ENCODE assay signal across 22 mouse cellular contexts in the genomic region with DNA sequence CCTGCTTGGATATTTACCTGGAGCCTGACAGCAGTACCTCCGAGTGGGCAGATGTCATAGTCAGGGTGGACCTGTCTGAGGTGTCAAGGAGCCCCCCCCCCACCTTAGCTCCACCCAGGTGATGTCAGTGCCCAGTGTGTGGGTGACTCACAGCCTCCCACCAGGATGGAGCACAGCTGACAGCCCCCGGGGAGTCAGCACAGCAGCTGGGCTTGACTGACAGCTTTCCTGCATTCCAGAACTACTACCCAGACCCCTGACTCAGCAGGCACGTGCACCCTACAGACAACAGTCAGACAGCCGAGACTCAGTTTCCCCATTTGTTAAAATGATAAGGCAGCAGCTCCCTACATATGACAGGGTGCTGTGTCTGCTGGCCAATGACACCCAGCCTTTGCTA. TPM values are rescaled to one million over a fixed set of nuclear protein-coding genes. Genes with fewer than 3 reads are reported as not detected.
DNase-seq lines count a peak whose midpoint lies in the region; ATAC-seq and TF ChIP-seq lines count a peak whose summit lies in the region.
"Had no signal": no experiment of that assay in that cellular context is flagged by ENCODE, and none has a peak within 500 bp of the region (broad histone marks: within the 10 kb centered on the region; RNA-seq: fewer than 3 reads in every experiment).

No protein-coding gene starts in this region.

- no peak overlapping the region for H3K4me2 ChIP-seq in liver, embryonic 12.5 days
- no peak overlapping the region for H3K4me2 ChIP-seq in liver, embryonic 11.5 days
- no peak overlapping the region for H3K4me2 ChIP-seq in limb, embryonic 15.5 days
- H3K4me2 ChIP-seq: liver, embryonic 15.5 days had no signal

- TF ChIP-seq EP300 in MEL (IDR thresholded peaks at IDR 0.05; ENCODE audit: low read depth in 1 of 2, low read length in 2 of 2) = no peak

- no peaks in the 10 kb centered on the region for H3K36me3 ChIP-seq in liver, embryonic 12.5 days
- H3K36me3 ChIP-seq in liver, embryonic 11.5 days (ENCODE audit: control insufficient read depth, insufficient read depth, low read length) = no peaks in the 10 kb centered on the region
- H3K36me3 ChIP-seq in MEL (ENCODE audit: control insufficient read depth in 1 of 2, insufficient read depth in 2 of 2, low read length in 2 of 2) = peaks cover 0 to 29% of the 10 kb centered on the region in 2 experiments; a peak in 2 of 4 replicates
- H3K36me3 ChIP-seq in limb, embryonic 15.5 days = no peaks in the 10 kb centered on the region
- H3K36me3 ChIP-seq: liver, embryonic 15.5 days had no signal

- no peaks in the 10 kb centered on the region for H3K79me2 ChIP-seq in MEL (ENCODE audit: control insufficient read depth, insufficient read depth, low read length, poor library complexity)

- peaks cover 86% of the 10 kb centered on the region for H3K4me1 ChIP-seq in liver, embryonic 12.5 days
- H3K4me1 ChIP-seq in liver, embryonic 11.5 days (replicated peaks; ENCODE audit: control insufficient read depth, insufficient read depth, low read length) = peaks cover 42% of the 10 kb centered on the region
- H3K4me1 ChIP-seq in MEL (ENCODE audit: control insufficient read depth in 1 of 2, insufficient read depth in 2 of 2, low read length in 2 of 2) = peaks cover 16 to 48% of the 10 kb centered on the region in 2 experiments
- H3K4me1 ChIP-seq in limb, embryonic 15.5 days = peaks cover 33% of the 10 kb centered on the region

- no peaks in the 10 kb centered on the region for H3K27me3 ChIP-seq in liver, embryonic 12.5 days (replicated peaks)
- no peaks in the 10 kb centered on the region for H3K27me3 ChIP-seq in liver, embryonic 11.5 days (replicated peaks; ENCODE audit: control insufficient read depth, insufficient read depth, low read length)
- H3K27me3 ChIP-seq in MEL (ENCODE audit: control insufficient read depth in 1 of 2, insufficient read depth in 2 of 2, low read length in 2 of 2) = no peaks in the 10 kb centered on the region
- H3K27me3 ChIP-seq in limb, embryonic 15.5 days = no peaks in the 10 kb centered on the region
- H3K27me3 ChIP-seq: liver, embryonic 15.5 days; Patski had no signal

- DNase-seq in embryo, embryonic 10 days (ENCODE audit: low spot score) = peak; percentile 12
- no peak for DNase-seq in embryo, embryonic 11 days
- no peak for DNase-seq in liver, embryonic 11.5 days (ENCODE audit: low spot score)
- no peak for DNase-seq in MEL (ENCODE audit: low read depth, low spot score)
- no peak for DNase-seq in spleen, adult 12 weeks (ENCODE audit: low spot score)
- DNase-seq in layer of hippocampus, postnatal 14 days (ENCODE audit: low spot score in 2 of 2) = no peak
- DNase-seq: adrenal gland, postnatal 14 days; cerebellum, adult 11 months; cerebellum, postnatal 14 days; gastrocnemius, postnatal 10 days; heart, adult 2 months; kidney, adult 11 months; kidney, postnatal 25 days; thymus, postnatal 36 days had no signal

- WGBS in liver, embryonic 12.5 days (ENCODE audit: insufficient replicate concordance) = 44% methylated on average over 4 of the region's 4 CpGs
- 46% methylated on average over 4 of the region's 4 CpGs for WGBS in liver, embryonic 11.5 days
- WGBS in limb, embryonic 15.5 days = 53% methylated on average over 4 of the region's 4 CpGs

- TF ChIP-seq RAD21 in MEL (IDR thresholded peaks at IDR 0.05; ENCODE audit: low read depth, low read length) = no peak

- no peak for TF ChIP-seq POLR2A in MEL (IDR thresholded peaks at IDR 0.05; ENCODE audit: control insufficient read depth in 1 of 2, insufficient read depth in 1 of 2, low read depth in 1 of 2, low read length in 2 of 2, poor library complexity in 1 of 2)

- no peaks in the 10 kb centered on the region for H3K9me3 ChIP-seq in liver, embryonic 12.5 days (replicated peaks)
- H3K9me3 ChIP-seq in liver, embryonic 11.5 days (ENCODE audit: control insufficient read depth, low read length) = no peaks in the 10 kb centered on the region
- H3K9me3 ChIP-seq in MEL (replicated peaks; ENCODE audit: insufficient read depth, low read length) = no peaks in the 10 kb centered on the region
- no peaks in the 10 kb centered on the region for H3K9me3 ChIP-seq in limb, embryonic 15.5 days
- H3K9me3 ChIP-seq: liver, embryonic 15.5 days had no signal

- ATAC-seq in liver, embryonic 12.5 days = no peak
- ATAC-seq in liver, embryonic 11.5 days (replicated peaks; ENCODE audit: low FRiP score) = no peak
- ATAC-seq in limb, embryonic 15.5 days (ENCODE audit: insufficient number of reproducible peaks, low FRiP score, low TSS enrichment, low read depth) = no peak
- ATAC-seq: activated CD4-positive, CD25-positive, alpha-beta regulatory T cell, adult 4 months; forebrain, embryonic 14.5 days; lung, postnatal 0 days; Patski had no signal

- H3K27ac ChIP-seq in liver, embryonic 12.5 days = peak overlapping the region; percentile 80; the same call in 1 of the 2 replicates
- H3K27ac ChIP-seq in liver, embryonic 11.5 days (ENCODE audit: low read depth, low read length) = no peak overlapping the region; the same call in 1 of the 2 replicates
- H3K27ac ChIP-seq in MEL (ENCODE audit: control insufficient read depth, low read depth, low read length) = no peak overlapping the region
- H3K27ac ChIP-seq in limb, embryonic 15.5 days = 0 out of 2 replicates have a peak overlapping the region, but pooled peaks have one; percentile 43
- H3K27ac ChIP-seq: heart, adult 2 months had no signal

- no peak overlapping the region for H3K9ac ChIP-seq in liver, embryonic 12.5 days
- H3K9ac ChIP-seq in liver, embryonic 11.5 days (ENCODE audit: low read depth, low read length) = no peak overlapping the region
- H3K9ac ChIP-seq in MEL (ENCODE audit: control insufficient read depth, low read depth, low read length, poor library complexity, severe bottlenecking) = no peak overlapping the region; the same call in 1 of the 2 replicates
- no peak overlapping the region for H3K9ac ChIP-seq in limb, embryonic 15.5 days
- H3K9ac ChIP-seq: liver, embryonic 15.5 days had no signal

- no peak for TF ChIP-seq CTCF in MEL (IDR thresholded peaks at IDR 0.05 in 2 of 3, conservative IDR thresholded peaks at IDR 0.05 in 1 of 3; ENCODE audit: control insufficient read depth in 1 of 3, insufficient read depth in 1 of 3, low read depth in 2 of 3, low read length in 3 of 3, poor library complexity in 1 of 3, severe bottlenecking in 1 of 3)

- no peak overlapping the region for H3K4me3 ChIP-seq in liver, embryonic 12.5 days
- H3K4me3 ChIP-seq in liver, embryonic 11.5 days (ENCODE audit: low read depth, low read length) = no peak overlapping the region
- no peak overlapping the region for H3K4me3 ChIP-seq in MEL (ENCODE audit: control insufficient read depth in 1 of 2, insufficient read depth in 1 of 2, low read depth in 2 of 2, low read length in 2 of 2)
- H3K4me3 ChIP-seq in limb, embryonic 15.5 days = no peak overlapping the region
- H3K4me3 ChIP-seq: heart, adult 2 months; liver, embryonic 15.5 days had no signal

TF ChIP-seq in MEL, 35 proteins besides CTCF, POLR2A, EP300 and RAD21:
- peak; percentile 73 for TF ChIP-seq ETS1 (IDR thresholded peaks at IDR 0.05; ENCODE audit: low read depth, low read length)
- no peak for TF ChIP-seq KAT2A (conservative IDR thresholded peaks at IDR 0.05; ENCODE audit: low read depth, low read length)

RNA-seq across cellular contexts. Expression of gene Tmem40, which starts 1.2 kb away (rescaled TPM):
- 29.1 and 32.7 TPM in 2 replicates for polyA plus RNA-seq in liver, embryonic 12.5 days (2016; fragmentation: Nextera tagmentation; extraction: Ambion mirVana)
- polyA plus RNA-seq in liver, embryonic 11.5 days (2014; fragmentation: Nextera tagmentation; extraction: Ambion mirVana) = 29.4 and 32.5 TPM in 2 replicates
- total RNA-seq in MEL (2012; rRNA removed) = 10.9 and 13.8 TPM in 2 replicates
- polyA plus RNA-seq in MEL (2012; ENCODE audit: insufficient read depth in 1 of 2, insufficient read length in 2 of 2, low read depth in 1 of 2, low replicate concordance in 2 of 2, missing spikeins in 1 of 2) = 10 to 100 TPM in 1 of 2 experiments, not detected in 1; 16.4 TPM
- 42.0 and 45.4 TPM in 2 replicates for polyA plus RNA-seq in limb, embryonic 15.5 days (2015; fragmentation: Nextera tagmentation; extraction: Ambion mirVana)
- total RNA-seq in layer of hippocampus, postnatal 14 days (2021) = 1 to 10 TPM in 1 of 2 experiments, under 1 TPM in 1; 0.88 to 1.2 TPM
- polyA plus RNA-seq: activated CD4-positive, CD25-positive, alpha-beta regulatory T cell, adult 4 months; Patski; small intestine, adult 2 months had no signal

RNA-seq across cellular contexts. Expression of gene Cand2, which starts 13.4 kb away (rescaled TPM):
- 9.5 and 10.5 TPM in 2 replicates for polyA plus RNA-seq in liver, embryonic 12.5 days (2016; fragmentation: Nextera tagmentation; extraction: Ambion mirVana)
- 20.3 and 22.0 TPM in 2 replicates for polyA plus RNA-seq in liver, embryonic 11.5 days (2014; fragmentation: Nextera tagmentation; extraction: Ambion mirVana)
- 1.8 and 2.4 TPM in 2 replicates for total RNA-seq in MEL (2012; rRNA removed)
- polyA plus RNA-seq in MEL (2012; ENCODE audit: insufficient read depth in 1 of 2, insufficient read length in 2 of 2, low read depth in 1 of 2, low replicate concordance in 2 of 2, missing spikeins in 1 of 2) = 1 to 10 TPM in 1 of 2 experiments, not detected in 1; 6.6 TPM
- 33.8 and 36.2 TPM in 2 replicates for polyA plus RNA-seq in limb, embryonic 15.5 days (2015; fragmentation: Nextera tagmentation; extraction: Ambion mirVana)
- total RNA-seq in layer of hippocampus, postnatal 14 days (2021) = 1 to 10 TPM; 4.5 to 5.1 TPM

RNA-seq across cellular contexts. Expression of gene Rpl32, which starts 47.6 kb away (rescaled TPM):
- polyA plus RNA-seq in liver, embryonic 12.5 days (2016; fragmentation: Nextera tagmentation; extraction: Ambion mirVana) = 1,876 and 1,897 TPM in 2 replicates
- 2,286 and 2,478 TPM in 2 replicates for polyA plus RNA-seq in liver, embryonic 11.5 days (2014; fragmentation: Nextera tagmentation; extraction: Ambion mirVana)
- total RNA-seq in MEL (2012; rRNA removed) = 4,686 and 5,400 TPM in 2 replicates
- 1,000 to 10,000 TPM in 1 of 2 experiments, not detected in 1; 4,514 TPM for polyA plus RNA-seq in MEL (2012; ENCODE audit: insufficient read depth in 1 of 2, insufficient read length in 2 of 2, low read depth in 1 of 2, low replicate concordance in 2 of 2, missing spikeins in 1 of 2)
- 1,698 and 2,211 TPM in 2 replicates for polyA plus RNA-seq in limb, embryonic 15.5 days (2015; fragmentation: Nextera tagmentation; extraction: Ambion mirVana)
- total RNA-seq in layer of hippocampus, postnatal 14 days (2021) = 100 to 1,000 TPM; 500 to 526 TPM

Comparison
In these comparisons a context has a peak if more than half of its experiments do, and no peak if none do; other contexts are left out.
1. H3K27ac ChIP-seq: peak in liver, embryonic 12.5 days (single experiment) and limb, embryonic 15.5 days (single experiment); none in liver, embryonic 11.5 days (single experiment) and MEL (single experiment).